Mouse (Mus musculus) hindbrain, embryonic 10.5 days (tissue): ENCODE data around the gene Th. TPM values are rescaled to one million over a fixed set of nuclear protein-coding genes. Genes with fewer than 3 reads are reported as not detected.

Source experiments
- DNase-seq: peaks from one replicate; pipeline ENCODE4 v3.0.0-alpha.2; 2017; ENCODE audit warnings: low spot score
- H3K27ac ChIP-seq: fragments of 300-500 bp; sonication (generic); 2 replicates; pipeline ENCODE4 v1.5.1; 2016; ENCODE audit warnings: mild to moderate bottlenecking, moderate library complexity
- H3K27me3 ChIP-seq: fragments of 300-500 bp; sonication (generic); 2 replicates; pipeline ENCODE4 v1.6.1; 2016; ENCODE audit warnings: mild to moderate bottlenecking; ENCODE audit not compliant: poor library complexity, insufficient read depth, severe bottlenecking
- H3K36me3 ChIP-seq: fragments of 300-500 bp; sonication (generic); 2 replicates; pipeline ENCODE4 v1.6.1; 2016; ENCODE audit warnings: mild to moderate bottlenecking, moderate library complexity
- H3K4me1 ChIP-seq: fragments of 300-500 bp; sonication (generic); replicated peaks from 2 replicates; pipeline ENCODE4 v1.6.1; 2016; ENCODE audit warnings: mild to moderate bottlenecking
- H3K4me3 ChIP-seq: fragments of 300-500 bp; sonication (generic); 2 replicates; pipeline ENCODE4 v1.5.1; 2016; ENCODE audit warnings: mild to moderate bottlenecking, moderate library complexity
- H3K9me3 ChIP-seq: fragments of 300-500 bp; sonication (generic); 2 replicates; pipeline ENCODE4 v1.6.1; 2016; ENCODE audit warnings: mild to moderate bottlenecking, moderate library complexity
- WGBS: fragments of 180-500 bp; shearing (Covaris S2); methylation state at CpG from one replicate; pipeline ENCODE4 v1.1.7; 2016; 5-methylcytosine and 5-hydroxymethylcytosine counted together
- polyA plus RNA-seq: library from polyadenylated mRNA; unstranded; fragments of >200 nt; fragmentation: Nextera tagmentation; extraction: Ambion mirVana; gene quantifications from 2 replicates; pipeline ENCODE4 v1.2.1, GENCODE M21; 2016

Th gene
- polyA plus RNA-seq = 8.8 and 14.4 TPM in 2 replicates

DNA sequence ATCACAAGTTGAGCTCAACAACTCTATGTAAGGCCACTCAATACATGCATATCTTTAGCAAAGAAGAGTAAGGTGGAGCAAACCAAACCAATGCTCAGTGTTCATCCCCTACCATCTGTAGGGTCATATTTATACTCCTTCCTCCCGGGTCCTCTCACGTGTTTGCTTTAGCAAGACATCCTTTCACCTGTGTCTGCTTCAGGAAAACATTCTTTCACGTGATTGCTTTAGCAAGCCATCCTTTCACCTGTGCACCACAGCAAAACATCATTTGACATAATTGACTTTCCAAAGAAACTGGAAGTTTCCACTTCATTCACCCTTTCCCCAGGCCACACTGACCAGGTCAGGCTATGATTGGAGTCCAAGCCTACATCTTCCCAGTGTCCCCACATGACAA, at the start of gene Th:
Gene Th (minus strand): TSS at position 101 of the 400 bp plus-strand sequence.
- Histone ChIP-seq H3K4me1 (no peaks in the 10 kb centered on the region; the same call in 1 of the 2 replicates), H3K9me3 (no peaks in the 10 kb centered on the region), H3K4me3 (no peak within 1 kb of the TSS), H3K36me3 (no peaks in the 10 kb centered on the region), H3K27ac (no peak within 1 kb of the TSS), H3K27me3 (no peaks in the 10 kb centered on the region; the same call in 1 of the 2 replicates)
- DNase-seq = no peak
- 84% methylated on average over 3 of the region's 3 CpGs for WGBS

DNA sequence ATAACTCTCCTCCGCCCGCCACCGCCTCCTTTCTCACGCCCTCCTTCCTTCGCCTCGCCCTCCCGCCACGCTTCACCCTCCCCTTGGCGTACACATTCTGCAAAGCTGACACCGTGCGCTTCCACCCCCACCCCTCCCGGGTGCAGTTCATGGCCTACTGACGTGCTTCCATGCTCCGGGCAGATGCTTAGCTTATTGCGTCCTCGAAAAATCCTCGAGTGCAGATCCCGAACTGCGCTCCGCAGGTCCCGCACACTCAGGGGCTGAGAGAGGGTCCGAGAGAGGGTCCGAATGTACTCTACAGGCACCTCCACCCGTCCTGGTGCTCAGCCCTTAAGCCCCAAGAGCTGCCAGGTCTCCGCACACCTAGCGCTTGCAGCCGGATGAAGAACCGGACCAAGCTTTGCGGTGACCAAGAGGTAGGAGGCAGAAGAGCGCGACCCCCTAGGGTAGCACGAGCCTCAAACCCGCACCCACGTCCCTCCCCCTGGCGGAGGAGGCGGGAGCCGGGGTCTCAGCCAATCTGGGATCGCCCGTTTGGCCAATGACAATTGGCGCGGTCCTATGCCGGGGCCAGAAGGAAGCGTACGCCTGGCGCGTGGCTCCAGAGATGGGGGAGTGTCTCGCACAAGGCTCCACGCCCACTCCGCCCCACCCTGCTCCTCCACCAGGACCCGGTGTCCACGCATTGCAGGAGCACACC, 38.0 kb upstream of the Th start, which contains the start of gene Ascl2:
Gene Ascl2 (minus strand): TSS at position 456 of the 703 bp plus-strand sequence.
- Histone ChIP-seq H3K4me3 (peak within 1 kb of the TSS; percentile 48), H3K4me1 (peaks cover 28% of the 10 kb centered on the region), H3K9me3 (no peaks in the 10 kb centered on the region), H3K27me3 (peaks cover 86% of the 10 kb centered on the region), H3K27ac (no peak within 1 kb of the TSS), H3K36me3 (no peaks in the 10 kb centered on the region)
- WGBS = 1% methylated on average over 51 of the region's 51 CpGs
- DNase-seq = peak; percentile 51

DNA sequence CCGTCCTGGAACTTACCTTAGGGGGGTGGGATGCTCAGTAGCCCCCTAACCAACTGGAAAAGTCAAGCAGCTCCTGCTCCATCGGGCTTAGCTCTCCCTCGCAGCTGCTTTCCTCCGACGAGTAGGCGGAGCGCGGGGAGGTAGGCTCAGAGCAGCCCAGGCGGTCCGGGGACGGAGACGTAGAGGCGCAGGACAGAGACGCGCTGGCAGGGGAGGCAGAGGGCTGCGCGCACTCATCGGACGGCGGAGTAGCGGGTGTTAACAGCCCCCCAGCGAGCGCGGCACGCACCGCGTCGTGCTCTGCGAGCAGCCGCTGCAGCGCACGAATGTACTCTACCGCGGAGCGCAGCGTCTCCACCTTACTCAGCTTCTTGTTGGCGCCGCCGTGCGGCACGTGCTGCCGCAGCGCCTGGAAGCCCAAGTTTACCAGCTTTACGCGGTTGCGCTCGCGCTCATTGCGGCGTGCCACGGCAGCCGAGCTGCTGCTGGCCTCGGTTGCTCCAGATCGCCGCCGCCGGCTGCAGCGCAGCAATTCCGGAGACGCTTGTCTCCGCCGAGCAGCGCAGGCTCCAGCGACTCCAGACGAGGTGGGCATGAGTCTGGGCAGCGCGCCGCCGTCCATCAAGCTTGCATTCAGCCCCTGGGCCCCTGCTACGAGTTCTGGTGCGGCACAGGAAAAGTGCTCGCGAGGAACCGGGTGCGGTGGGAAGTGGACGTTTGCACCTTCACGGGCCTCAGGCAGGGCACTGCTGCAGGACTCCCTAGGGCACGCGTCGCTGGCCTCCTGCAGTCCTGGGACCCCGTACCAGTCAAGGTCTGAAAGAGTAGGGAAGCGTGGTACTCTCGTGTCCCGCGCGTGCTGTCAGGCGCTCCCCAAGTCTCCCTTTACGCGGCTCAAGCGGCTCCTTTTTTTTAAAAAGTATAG, 37.2 kb upstream of the Th start:
- H3K9me3 ChIP-seq = no peaks in the 10 kb centered on the region
- H3K4me3 ChIP-seq = peak overlapping the region; percentile 48
- H3K4me1 ChIP-seq = peaks cover 28% of the 10 kb centered on the region
- under 1% methylated on average over 90 of the region's 90 CpGs for WGBS
- DNase-seq = peak; percentile 79
- no peak overlapping the region for H3K27ac ChIP-seq
- no peaks in the 10 kb centered on the region for H3K36me3 ChIP-seq
- H3K27me3 ChIP-seq = peaks cover 91% of the 10 kb centered on the region

DNA sequence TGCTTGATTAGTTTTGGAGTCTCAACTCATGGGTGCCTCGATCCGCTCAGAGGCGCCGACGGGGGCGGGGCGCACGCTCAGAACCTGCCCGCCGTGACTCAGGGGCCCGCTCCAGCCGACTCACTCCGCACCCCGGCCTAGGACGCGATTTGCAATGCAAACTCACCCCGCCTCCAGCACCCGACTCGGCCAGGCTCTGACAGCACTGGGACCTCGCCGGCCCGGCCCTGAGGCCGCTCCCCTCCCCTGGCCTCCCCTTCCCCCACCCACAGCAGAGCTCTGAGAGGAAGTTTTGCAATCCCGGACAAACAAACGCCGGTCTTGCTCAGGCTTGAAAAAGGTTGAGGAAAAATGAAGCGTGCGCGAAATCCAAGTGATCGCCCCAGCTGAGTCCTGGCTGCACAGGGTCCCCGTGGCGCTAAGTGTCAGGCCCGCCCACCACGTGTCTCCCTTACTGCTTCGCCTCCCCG, 36.5 kb upstream of the Th start:
- Histone ChIP-seq H3K4me1 (peaks cover 28% of the 10 kb centered on the region), H3K9me3 (no peaks in the 10 kb centered on the region), H3K27me3 (peaks cover 92% of the 10 kb centered on the region), H3K36me3 (no peaks in the 10 kb centered on the region), H3K4me3 (peak overlapping the region; percentile 48), H3K27ac (no peak overlapping the region)
- WGBS = under 1% methylated on average over 36 of the region's 36 CpGs
- peak; percentile 42 for DNase-seq

DNA sequence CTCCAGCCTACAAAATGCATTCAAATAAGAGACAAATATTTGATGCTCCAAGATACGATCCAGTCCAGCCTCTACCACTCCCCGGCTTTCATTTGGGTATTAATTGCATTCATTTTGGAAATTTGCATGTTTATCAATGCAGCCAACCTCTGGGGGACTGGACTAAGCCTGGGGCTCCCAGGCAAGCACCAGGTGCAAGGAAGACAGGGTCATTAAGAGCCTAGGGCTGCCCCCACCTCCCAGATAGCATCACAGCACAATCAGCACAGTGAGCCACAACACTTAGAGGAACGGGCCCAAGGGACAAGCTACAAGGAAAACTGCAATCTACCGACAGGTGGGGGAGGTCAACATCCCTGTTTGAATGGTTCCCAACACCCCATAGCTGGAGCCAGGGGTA, 28.8 kb upstream of the Th start:
- Histone ChIP-seq H3K27me3 (peaks cover 23% of the 10 kb centered on the region), H3K9me3 (0 out of 2 replicates have a peak, but pooled peaks cover 3% of the 10 kb centered on the region), H3K27ac (no peak overlapping the region), H3K4me3 (no peak overlapping the region), H3K36me3 (no peaks in the 10 kb centered on the region), H3K4me1 (0 out of 2 replicates have a peak, but pooled peaks cover 4% of the 10 kb centered on the region)
- no peak for DNase-seq
- WGBS = 83% methylated on average over 4 of the region's 4 CpGs

DNA sequence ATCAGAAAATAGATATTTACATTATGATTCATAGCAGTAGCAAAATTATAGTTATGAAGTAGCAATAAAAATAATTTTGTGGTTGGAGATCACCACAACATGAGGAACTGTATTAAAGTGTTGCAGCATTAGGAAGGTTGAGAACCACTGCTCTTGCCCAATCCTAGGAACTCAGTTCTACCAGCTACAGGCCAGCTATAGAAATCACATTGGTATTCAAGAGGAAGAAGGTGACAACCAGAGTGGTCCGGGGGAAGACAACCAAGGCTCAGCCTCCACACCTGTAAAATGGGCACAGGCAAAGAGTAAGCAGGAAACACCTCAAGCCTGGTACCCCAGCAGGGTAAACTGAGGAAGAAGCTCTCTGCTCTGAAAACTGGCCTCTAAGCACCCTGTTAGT, 27.9 kb upstream of the Th start:
- Histone ChIP-seq H3K9me3 (0 out of 2 replicates have a peak, but pooled peaks cover 3% of the 10 kb centered on the region), H3K27me3 (peaks cover 14% of the 10 kb centered on the region), H3K36me3 (no peaks in the 10 kb centered on the region), H3K4me3 (no peak overlapping the region), H3K4me1 (no peaks in the 10 kb centered on the region), H3K27ac (no peak overlapping the region)
- WGBS = 98% methylated on average over 1 of the region's 1 CpGs
- DNase-seq = no peak

DNA sequence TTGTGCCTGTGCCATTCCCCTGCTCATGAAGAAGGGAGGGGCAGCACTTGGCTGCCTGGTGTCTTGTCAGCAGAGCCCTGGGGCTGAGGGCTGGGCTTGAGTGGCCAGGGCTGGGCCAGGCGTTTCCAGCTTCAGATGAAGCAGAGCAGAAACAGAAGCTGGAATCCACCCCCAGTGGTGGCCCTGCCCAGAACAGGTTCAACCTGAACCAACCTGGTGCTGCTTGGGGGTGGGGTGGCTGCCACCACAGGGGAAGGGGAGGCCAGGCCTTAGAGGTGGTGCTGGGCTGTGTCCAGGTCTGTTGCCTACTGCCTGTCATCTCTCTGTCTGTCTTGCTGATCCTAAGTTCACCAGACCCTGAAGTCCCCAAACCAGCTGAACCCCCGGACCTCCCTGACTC, 25.1 kb upstream of the Th start:
- H3K36me3 ChIP-seq = no peaks in the 10 kb centered on the region
- DNase-seq = no peak
- 0 out of 2 replicates have a peak, but pooled peaks cover 3% of the 10 kb centered on the region for H3K9me3 ChIP-seq
- H3K27ac ChIP-seq = no peak overlapping the region
- H3K27me3 ChIP-seq = no peaks in the 10 kb centered on the region; the same call in 1 of the 2 replicates
- no peaks in the 10 kb centered on the region for H3K4me1 ChIP-seq
- H3K4me3 ChIP-seq = no peak overlapping the region
- WGBS = 78% methylated on average over 2 of the region's 2 CpGs

DNA sequence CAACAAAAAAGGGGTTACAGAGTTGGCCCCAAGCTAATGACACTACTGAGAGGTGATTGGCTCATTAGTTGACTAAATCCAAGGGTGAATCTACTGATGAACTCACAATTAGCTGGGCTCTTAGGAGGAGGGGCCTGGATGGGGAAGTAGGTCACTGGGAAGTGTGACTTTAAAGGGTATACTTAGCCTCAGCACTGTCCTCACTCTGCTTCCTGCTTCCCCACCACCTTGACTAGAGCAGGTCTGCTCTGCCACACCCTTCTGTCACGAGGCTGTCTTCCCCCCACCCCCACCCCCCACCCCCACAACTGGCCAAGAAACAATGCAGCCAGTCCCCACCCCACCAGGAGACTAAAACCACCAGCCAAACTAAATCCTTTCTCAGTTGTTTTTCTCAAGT, 18.6 kb upstream of the Th start:
- Histone ChIP-seq H3K4me3 (no peak overlapping the region), H3K27me3 (0 out of 2 replicates have a peak, but pooled peaks cover 9% of the 10 kb centered on the region)
- WGBS = 6% methylated on average over 1 of the region's 1 CpGs

DNA sequence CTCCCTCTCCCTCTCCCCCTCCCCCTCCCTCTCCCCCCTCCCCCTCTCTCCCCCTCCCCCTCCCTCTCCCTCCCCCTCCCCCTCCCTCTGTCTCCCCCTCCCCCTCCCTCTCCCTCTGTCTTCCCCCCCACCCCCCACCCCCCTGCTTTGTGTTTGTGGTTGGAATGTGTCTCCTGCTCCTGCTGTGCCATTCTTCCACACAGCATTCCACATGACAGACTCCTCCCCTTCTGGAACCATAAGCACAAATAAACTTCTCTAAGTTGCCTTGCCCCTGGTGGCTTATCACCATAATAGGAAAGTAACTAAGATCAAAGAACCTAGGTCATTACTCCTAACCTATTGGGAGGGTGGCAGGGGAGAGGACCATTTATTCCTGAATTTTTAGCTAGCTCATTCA, 6.7 kb upstream of the Th start:
- no peaks in the 10 kb centered on the region for H3K27me3 ChIP-seq
- no peak for DNase-seq
- 0 out of 2 replicates have a peak, but pooled peaks cover 6% of the 10 kb centered on the region for H3K9me3 ChIP-seq
- no peaks in the 10 kb centered on the region for H3K36me3 ChIP-seq
- H3K27ac ChIP-seq = no peak overlapping the region
- H3K4me3 ChIP-seq = no peak overlapping the region
- H3K4me1 ChIP-seq = no peaks in the 10 kb centered on the region

More for the DNA sequence above, 18.6 kb upstream of the Th start:
- Histone ChIP-seq H3K9me3 (no peaks in the 10 kb centered on the region), H3K4me1 (no peaks in the 10 kb centered on the region), H3K27ac (no peak overlapping the region), H3K36me3 (no peaks in the 10 kb centered on the region)
- no peak for DNase-seq

DNA sequence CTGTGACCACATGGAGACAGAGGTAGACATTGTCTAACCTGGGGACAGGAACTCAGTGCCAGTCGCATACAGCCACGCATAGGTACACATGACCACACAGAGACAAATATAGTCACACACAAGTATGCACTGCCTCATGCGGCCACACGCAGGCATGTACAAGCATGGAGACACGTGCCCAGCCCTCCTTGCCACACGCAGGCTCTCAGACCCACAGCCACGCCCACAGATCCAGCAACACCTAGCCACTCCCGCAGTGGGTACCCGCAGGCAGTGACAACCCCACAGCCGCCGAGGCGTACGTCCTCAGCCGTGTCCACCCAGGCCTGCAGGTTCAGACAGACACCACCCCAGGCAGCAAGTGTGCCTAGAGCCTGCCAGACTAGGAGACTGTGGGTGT, 4.8 kb upstream of the Th start:
- no peak for DNase-seq
- Histone ChIP-seq H3K4me1 (no peaks in the 10 kb centered on the region), H3K27ac (no peak overlapping the region), H3K27me3 (no peaks in the 10 kb centered on the region), H3K9me3 (0 out of 2 replicates have a peak, but pooled peaks cover 6% of the 10 kb centered on the region), H3K36me3 (no peaks in the 10 kb centered on the region), H3K4me3 (no peak overlapping the region)
- 92% methylated on average over 14 of the region's 14 CpGs for WGBS

DNA sequence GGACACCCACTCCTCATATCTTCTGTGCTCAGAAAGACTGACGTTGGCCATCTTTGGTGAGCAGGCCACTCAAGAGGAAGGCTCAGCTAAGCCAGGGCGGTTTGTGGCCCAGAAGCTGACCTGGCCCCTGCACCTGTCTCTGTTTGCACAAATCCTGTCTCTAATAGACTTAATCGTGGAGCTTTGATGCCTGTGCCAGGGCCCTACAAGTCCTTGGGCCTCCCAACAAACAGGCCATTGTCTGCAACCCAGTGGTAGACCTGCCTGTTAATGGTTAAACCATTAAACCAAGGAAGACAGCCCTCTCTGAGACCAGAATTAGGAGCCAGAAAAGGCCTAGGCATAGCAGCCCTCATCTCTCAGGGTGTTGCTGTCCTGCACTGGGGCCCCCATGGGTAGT, 1.5 kb upstream of the Th start:
- no peaks in the 10 kb centered on the region; the same call in 1 of the 2 replicates for H3K4me1 ChIP-seq
- DNase-seq = no peak
- no peak overlapping the region for H3K4me3 ChIP-seq
- no peaks in the 10 kb centered on the region; the same call in 1 of the 2 replicates for H3K27me3 ChIP-seq
- no peaks in the 10 kb centered on the region for H3K36me3 ChIP-seq
- no peak overlapping the region for H3K27ac ChIP-seq
- H3K9me3 ChIP-seq = 0 out of 2 replicates have a peak, but pooled peaks cover 1% of the 10 kb centered on the region
- 80% methylated on average over 3 of the region's 3 CpGs for WGBS

DNA sequence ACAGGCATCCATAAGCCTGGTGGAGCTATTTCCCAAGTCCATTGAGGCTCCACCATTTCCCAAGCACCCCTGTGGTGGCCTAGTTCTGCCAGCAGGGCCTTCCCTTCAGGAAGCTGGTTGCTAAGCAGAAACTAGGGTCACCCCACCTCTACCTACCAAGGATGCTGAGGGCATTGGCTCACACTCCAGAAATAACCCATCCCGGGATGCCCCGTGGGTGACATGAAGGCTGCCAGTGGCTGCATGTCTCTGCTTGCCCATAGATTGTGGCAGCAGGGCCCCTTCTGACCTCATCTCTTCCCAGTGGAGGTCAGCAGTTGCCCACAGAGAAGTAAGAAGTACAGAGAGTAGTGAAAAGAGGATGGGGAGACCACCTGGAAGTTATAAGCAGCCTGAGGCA, 1.4 kb downstream of the Th start:
- DNase-seq = no peak
- no peak overlapping the region for H3K27ac ChIP-seq
- H3K4me1 ChIP-seq = no peaks in the 10 kb centered on the region; the same call in 1 of the 2 replicates
- no peaks in the 10 kb centered on the region; the same call in 1 of the 2 replicates for H3K27me3 ChIP-seq
- whole genome bisulfite sequencing = 88% methylated on average over 2 of the region's 2 CpGs
- H3K36me3 ChIP-seq = no peaks in the 10 kb centered on the region
- H3K4me3 ChIP-seq = no peak overlapping the region
- no peaks in the 10 kb centered on the region for H3K9me3 ChIP-seq
